Mouse (Mus musculus) G1E (cell line): ENCODE results near the gene Chd8. TPM values are rescaled to one million over a fixed set of nuclear protein-coding genes. Genes with fewer than 3 reads are reported as not detected.
A peak's percentile ranks its signal among the peaks of the same experiment; 100 is the strongest.

ENCODE experiments used
- ATAC-seq: 2 replicates; pipeline ENCODE4 v1.8.0; 2016; ENCODE audit warnings: mild to moderate bottlenecking; ENCODE audit not compliant: insufficient number of reproducible peaks, poor library complexity, low FRiP score, severe bottlenecking; ENCODE audit errors: extremely low read depth
- DNase-seq: peaks from one replicate; pipeline ENCODE4 v3.0.0; 2012; ENCODE audit warnings: low spot score
- H3K27me3 ChIP-seq: 2 replicates; pipeline ENCODE4 v1.6.1; 2012; ENCODE audit warnings: mild to moderate bottlenecking, low read length, inconsistent platforms; ENCODE audit not compliant: insufficient read depth
- H3K36me3 ChIP-seq: replicated peaks from 2 replicates; pipeline ENCODE3; 2012; ENCODE audit warnings: mild to moderate bottlenecking, inconsistent platforms
- H3K4me1 ChIP-seq: 2 replicates; pipeline ENCODE4 v1.6.1; 2012; ENCODE audit warnings: low read depth, low read length, inconsistent platforms, mixed read lengths; ENCODE audit not compliant: insufficient read depth
- H3K4me3 ChIP-seq: 2 replicates; pipeline ENCODE4 v1.5.1; 2012; ENCODE audit warnings: low read depth, mild to moderate bottlenecking, inconsistent platforms, low read length, moderate library complexity, mixed read lengths
- H3K9me3 ChIP-seq: replicated peaks from 2 replicates; pipeline ENCODE4 v1.6.1; 2012; ENCODE audit warnings: inconsistent platforms
- CTCF ChIP-seq: IDR thresholded peaks from 2 replicates; pipeline ENCODE4 v1.5.1; 2012; ENCODE audit warnings: low read depth, low read length, inconsistent platforms, mixed read lengths
- GATA1 ChIP-seq: IDR thresholded peaks from 2 replicates; pipeline ENCODE4 v1.6.1; 2012; ENCODE audit warnings: borderline replicate concordance, low read length, inconsistent platforms, mixed read lengths
- GATA2 ChIP-seq: IDR thresholded peaks from 2 replicates; pipeline ENCODE4 v1.6.1; 2012; ENCODE audit warnings: low read depth, low read length, inconsistent platforms, borderline replicate concordance
- POLR2AphosphoS5 ChIP-seq: IDR thresholded peaks from 2 replicates; pipeline ENCODE4 v1.6.1; 2012; ENCODE audit warnings: low read depth, low read length, inconsistent platforms; ENCODE audit not compliant: insufficient replicate concordance
- TAL1 ChIP-seq: conservative IDR thresholded peaks from 2 replicates; pipeline ENCODE4 v1.6.1; 2012; ENCODE audit warnings: low read depth, low read length, inconsistent platforms, mixed read lengths
- polyA plus RNA-seq: library from polyadenylated mRNA; stranded (reverse); fragments of >175 nt; gene quantifications from 2 replicates; pipeline ENCODE4 v1.2.3, GENCODE M21; 2012
- total RNA-seq, 2 experiments: library from RNA; stranded (forward) in 1 of 2; stranded (reverse) in 1 of 2; fragments of 200-1000 nt in 1 of 2; fragments of >200 nt in 1 of 2; fragmentation: Nextera tagmentation in 1 of 2; gene quantifications; 2 replicates each; pipeline ENCODE4 v1.2.3; 2014 to 2017

Gene Chd8
- total and polyA plus RNA-seq, 3 experiments, result 22.6 to 222 (median 78.7) TPM

DNA sequence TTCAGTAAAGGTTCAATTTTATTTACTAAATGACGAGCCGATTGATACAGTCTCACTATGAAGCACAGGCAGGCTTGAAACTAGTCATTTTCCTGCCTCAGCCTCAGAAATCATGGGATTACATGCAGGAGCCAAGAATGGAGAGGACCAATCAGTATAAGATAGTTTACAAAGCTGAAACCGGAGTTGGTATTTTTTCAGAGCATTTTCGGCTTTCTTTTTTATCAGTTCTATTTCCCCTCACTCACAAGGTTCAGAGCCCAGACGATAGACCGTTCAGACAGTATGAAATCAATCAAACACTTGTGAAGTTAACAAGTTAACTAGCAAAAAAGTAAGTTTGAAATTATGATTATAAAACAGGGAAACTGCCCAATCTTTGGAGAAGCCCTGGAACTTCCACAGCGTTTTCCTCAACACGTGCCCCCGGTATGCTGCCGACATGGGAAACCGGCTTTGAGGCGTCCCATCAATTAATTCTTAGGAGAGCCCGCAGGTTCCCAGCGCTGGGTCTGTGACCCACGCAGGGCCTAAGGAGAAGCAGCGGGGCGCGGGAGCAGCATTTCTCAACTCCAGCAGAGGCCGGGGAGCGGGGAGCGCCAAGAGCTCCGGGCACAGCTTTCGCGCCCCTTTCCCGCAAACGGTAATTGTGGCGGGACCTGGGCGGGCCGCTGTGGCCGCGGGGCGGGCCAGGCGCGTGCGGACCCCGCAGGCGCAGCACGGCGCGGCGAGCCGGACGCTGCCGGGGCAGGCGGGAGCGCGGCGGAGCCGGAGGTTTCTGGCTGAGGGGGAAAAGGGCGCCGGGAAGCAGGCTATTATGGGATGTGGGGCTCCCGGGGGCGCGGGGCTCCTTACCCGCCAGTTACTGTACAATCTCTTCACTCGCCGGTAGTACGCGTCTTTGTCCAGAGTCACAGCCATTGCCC, 61.1 kb downstream of the Chd8 start:
- ATAC-seq (no peak), DNase-seq (no peak)

DNA sequence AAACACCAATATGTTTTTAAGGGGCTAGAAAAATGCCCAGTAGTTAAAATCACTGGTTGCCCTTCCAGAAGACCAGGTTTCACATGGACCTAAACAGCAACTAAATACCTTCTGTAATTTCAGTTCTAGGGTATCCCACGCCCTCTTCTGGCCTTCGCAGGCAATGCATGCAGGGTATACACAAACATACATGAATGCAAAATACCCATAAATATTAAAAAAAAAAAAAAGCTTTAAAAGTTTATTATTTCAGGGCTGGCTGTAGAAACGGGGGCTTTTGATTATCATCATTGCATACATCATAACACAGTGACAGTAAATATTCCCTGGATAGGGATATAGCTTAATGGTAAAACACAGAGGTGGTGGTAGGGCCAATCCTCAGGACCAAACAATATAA, 61.9 kb downstream of the Chd8 start:
- Histone ChIP-seq H3K36me3 (peaks cover 43% of the 10 kb centered on the region), H3K4me3 (peak overlapping the region; percentile 90), H3K4me1 (peaks cover 62% of the 10 kb centered on the region), H3K9me3 (no peaks in the 10 kb centered on the region), H3K27me3 (no peaks in the 10 kb centered on the region)
- ATAC-seq (no peak), DNase-seq (no peak)
- TF ChIP-seq CTCF (peak; percentile 48), TAL1 (no peak)

More for the DNA sequence above, 61.1 kb downstream of the Chd8 start:
- Histone ChIP-seq H3K9me3 (no peaks in the 10 kb centered on the region), H3K4me1 (peaks cover 54% of the 10 kb centered on the region), H3K4me3 (peak overlapping the region; percentile 90), H3K27me3 (no peaks in the 10 kb centered on the region), H3K36me3 (peaks cover 44% of the 10 kb centered on the region)
- no peak for TF ChIP-seq TAL1
- TF ChIP-seq POLR2AphosphoS5, result no peak
- no peak for TF ChIP-seq CTCF
- no peak for TF ChIP-seq GATA1
- TF ChIP-seq GATA2, result no peak

DNA sequence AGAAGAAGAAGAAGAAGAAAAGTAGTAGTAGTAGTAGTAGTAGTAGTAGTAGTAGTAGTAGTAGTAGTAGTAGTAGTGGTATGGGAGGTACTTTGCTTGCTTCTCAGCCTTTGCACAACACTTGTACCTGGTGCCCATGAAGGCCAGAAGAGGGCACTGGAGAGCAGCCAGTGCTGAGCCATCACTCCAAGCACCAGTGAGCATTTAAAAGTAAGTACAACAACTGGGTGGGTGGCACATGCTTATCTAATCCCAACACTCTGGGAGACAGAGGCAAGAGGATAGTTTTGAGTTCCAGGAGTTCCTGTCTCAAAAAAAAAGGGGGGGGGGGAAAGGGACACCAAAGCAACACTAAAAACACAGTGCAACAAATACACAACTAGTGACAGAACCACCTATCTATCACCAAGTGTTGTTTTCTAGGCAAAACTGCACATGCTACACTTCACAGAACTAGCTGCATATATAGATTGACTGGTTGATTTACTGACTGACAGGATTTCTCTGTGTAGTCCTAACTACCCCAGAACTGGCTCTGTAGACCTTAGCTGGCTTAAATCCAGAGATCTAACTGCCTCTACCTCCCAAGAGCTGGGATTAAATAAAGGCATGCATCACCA, 66.7 kb downstream of the Chd8 start:
- H3K27me3 ChIP-seq, result no peaks in the 10 kb centered on the region
- ATAC-seq (peak; percentile 70), DNase-seq (no peak)
- peaks cover 69% of the 10 kb centered on the region for H3K4me1 ChIP-seq
- H3K9me3 ChIP-seq, result no peaks in the 10 kb centered on the region
- no peak for TF ChIP-seq POLR2AphosphoS5
- peak; percentile 46; the same call in 1 of the 2 replicates for TF ChIP-seq CTCF
- H3K36me3 ChIP-seq, result peaks cover 39% of the 10 kb centered on the region
- H3K4me3 ChIP-seq, result no peak overlapping the region; the same call in 1 of the 2 replicates

DNA sequence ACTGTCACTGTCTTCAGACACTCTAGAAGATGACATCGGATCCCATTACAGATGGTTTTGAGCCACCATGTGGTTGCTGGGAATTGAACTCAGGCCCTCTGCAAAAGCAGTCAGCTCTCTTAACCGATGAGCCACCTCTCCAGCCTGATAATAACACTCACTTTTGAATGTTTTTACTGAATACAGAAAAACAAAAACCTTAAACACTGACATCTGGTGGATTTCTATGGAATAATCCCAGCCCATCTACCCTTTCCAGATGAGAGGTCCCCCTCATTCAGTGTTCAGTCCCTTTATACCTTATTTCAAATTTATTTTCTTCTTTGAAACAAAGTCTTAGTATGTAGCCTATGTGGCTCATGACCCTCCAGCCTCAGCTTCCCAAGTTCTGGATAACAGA, 68.1 kb downstream of the Chd8 start:
- peaks cover 67% of the 10 kb centered on the region for H3K4me1 ChIP-seq
- no peak for TF ChIP-seq CTCF
- no peak for TF ChIP-seq GATA2
- no peak for TF ChIP-seq TAL1
- TF ChIP-seq GATA1, result no peak
- TF ChIP-seq POLR2AphosphoS5, result no peak
- ATAC-seq, result no peak
- no peak for DNase-seq
- no peak overlapping the region for H3K4me3 ChIP-seq
- no peaks in the 10 kb centered on the region for H3K9me3 ChIP-seq
- H3K27me3 ChIP-seq, result no peaks in the 10 kb centered on the region
- H3K36me3 ChIP-seq, result peaks cover 49% of the 10 kb centered on the region

DNA sequence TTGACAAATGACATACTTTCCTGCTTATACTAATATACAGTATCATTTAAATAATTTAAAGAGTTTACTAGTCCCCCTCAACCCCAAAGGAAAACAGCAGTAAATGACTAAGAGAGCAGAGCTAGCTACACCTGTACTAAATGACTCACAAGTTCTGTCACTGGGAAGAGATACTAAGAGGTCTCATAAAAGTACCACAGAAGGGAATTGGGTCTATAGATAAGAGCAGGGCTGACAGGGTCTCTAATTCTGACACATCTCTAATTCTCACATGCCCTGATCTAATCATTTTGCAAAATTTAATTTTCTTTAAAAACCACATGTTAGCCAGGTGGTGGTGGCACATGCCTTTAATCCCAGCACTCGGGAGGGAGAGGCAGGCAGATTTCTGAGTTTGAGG, 68.8 kb downstream of the Chd8 start:
- H3K36me3 ChIP-seq, result peaks cover 48% of the 10 kb centered on the region
- no peaks in the 10 kb centered on the region for H3K27me3 ChIP-seq
- ATAC-seq, result peak; percentile 73
- TF ChIP-seq TAL1 (peak; percentile 65), GATA1 (no peak)
- H3K4me3 ChIP-seq, result no peak overlapping the region
- DNase-seq, result no peak
- no peaks in the 10 kb centered on the region for H3K9me3 ChIP-seq
- H3K4me1 ChIP-seq, result peaks cover 60% of the 10 kb centered on the region

DNA sequence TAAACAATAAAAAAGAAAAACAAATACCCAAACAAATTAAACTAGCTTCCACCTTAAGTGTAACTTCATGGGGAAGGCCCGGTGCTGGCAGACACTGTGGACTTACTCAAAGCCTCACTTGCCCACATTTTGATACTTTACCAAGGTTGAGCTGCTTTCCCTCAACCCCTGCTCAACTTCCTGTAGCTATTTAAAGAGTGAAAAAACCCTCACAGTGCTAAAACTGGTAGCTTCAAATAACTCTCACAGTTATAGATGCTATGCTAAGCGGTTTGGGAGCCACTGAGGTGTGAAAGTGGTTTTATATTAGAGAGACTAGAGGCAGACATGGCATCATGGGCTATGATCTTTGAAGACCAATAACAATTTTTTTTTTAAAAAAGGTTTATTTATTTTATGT, 91.0 kb downstream of the Chd8 start:
- H3K4me1 ChIP-seq, result no peaks in the 10 kb centered on the region

More for the DNA sequence above, 91.0 kb downstream of the Chd8 start:
- TF ChIP-seq POLR2AphosphoS5 (no peak), GATA1 (no peak), TAL1 (no peak), GATA2 (no peak)
- no peak overlapping the region for H3K4me3 ChIP-seq
- peaks cover 85% of the 10 kb centered on the region for H3K36me3 ChIP-seq
- H3K9me3 ChIP-seq, result no peaks in the 10 kb centered on the region
- no peaks in the 10 kb centered on the region for H3K27me3 ChIP-seq
- DNase-seq, result no peak
- ATAC-seq, result no peak
